17 mouse cellular contexts compared by ENCODE assay signal in the genomic region with DNA sequence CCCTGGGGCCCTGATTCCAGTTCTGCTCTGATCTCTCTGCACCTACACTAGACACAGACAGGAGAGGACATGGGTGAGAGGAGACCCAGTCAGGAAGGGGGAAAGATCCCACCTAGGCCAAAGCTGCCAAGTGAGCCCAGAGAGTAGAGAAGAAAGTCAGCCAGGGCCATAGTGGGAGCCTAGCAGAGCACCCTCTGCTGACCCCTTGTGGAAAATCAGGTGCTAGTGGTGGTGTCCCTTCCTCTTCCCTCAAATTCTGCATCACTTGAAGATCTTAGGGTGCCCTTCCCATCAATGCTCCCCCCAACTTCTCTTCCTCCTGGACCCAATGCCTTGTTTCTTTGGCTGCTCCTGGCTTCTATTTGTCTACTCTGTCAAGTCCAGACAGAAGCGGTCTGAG. TPM values are rescaled to one million over a fixed set of nuclear protein-coding genes. Genes with fewer than 3 reads are reported as not detected.
DNase-seq lines count a peak whose midpoint lies in the region; ATAC-seq and TF ChIP-seq lines count a peak whose summit lies in the region.
"Had no signal": no experiment of that assay in that cellular context is flagged by ENCODE, and none has a peak within 500 bp of the region (broad histone marks: within the 10 kb centered on the region; RNA-seq: fewer than 3 reads in every experiment).

No protein-coding gene starts in this region.

- TF ChIP-seq POLR2A in bone marrow, adult 2 months (IDR thresholded peaks at IDR 0.05; ENCODE audit: borderline replicate concordance, control insufficient read depth, low read depth, low read length) = no peak

- peaks cover 3% of the 10 kb centered on the region; the same call in 1 of the 2 replicates for H3K4me1 ChIP-seq in hindbrain, postnatal 0 days (ENCODE audit: insufficient read depth, low read length)
- peaks cover 7% of the 10 kb centered on the region for H3K4me1 ChIP-seq in hindbrain, embryonic 14.5 days (replicated peaks; ENCODE audit: control insufficient read depth, insufficient read depth, low read length)
- peaks cover 23% of the 10 kb centered on the region for H3K4me1 ChIP-seq in midbrain, embryonic 16.5 days (ENCODE audit: control insufficient read depth, insufficient read depth, low read length)
- H3K4me1 ChIP-seq in midbrain, embryonic 15.5 days = peaks cover 33% of the 10 kb centered on the region
- H3K4me1 ChIP-seq in bone marrow, adult 2 months (ENCODE audit: control insufficient read depth, insufficient read depth, low read length) = no peaks in the 10 kb centered on the region

- TF ChIP-seq CTCF in hindbrain, postnatal 0 days (IDR thresholded peaks at IDR 0.05; ENCODE audit: low read depth) = peak; percentile 72
- peak; percentile 15; the same call in 1 of the 2 replicates for TF ChIP-seq CTCF in bone marrow, adult 2 months (IDR thresholded peaks at IDR 0.05; ENCODE audit: control insufficient read depth, insufficient read depth, low read length)

- no peaks in the 10 kb centered on the region for H3K9me3 ChIP-seq in hindbrain, postnatal 0 days (ENCODE audit: low read length)
- no peaks in the 10 kb centered on the region for H3K9me3 ChIP-seq in hindbrain, embryonic 14.5 days (ENCODE audit: control insufficient read depth, low read length)
- no peaks in the 10 kb centered on the region for H3K9me3 ChIP-seq in midbrain, embryonic 16.5 days (replicated peaks; ENCODE audit: control insufficient read depth, low read length, poor library complexity, severe bottlenecking)
- H3K9me3 ChIP-seq in midbrain, embryonic 15.5 days = no peaks in the 10 kb centered on the region
- H3K9me3 ChIP-seq: embryonic facial prominence, embryonic 13.5 days had no signal

- no peak overlapping the region for H3K27ac ChIP-seq in hindbrain, postnatal 0 days
- H3K27ac ChIP-seq in hindbrain, embryonic 14.5 days = no peak overlapping the region
- no peak overlapping the region for H3K27ac ChIP-seq in midbrain, embryonic 16.5 days (ENCODE audit: low read length)
- no peak overlapping the region for H3K27ac ChIP-seq in midbrain, embryonic 15.5 days
- no peak overlapping the region for H3K27ac ChIP-seq in bone marrow, adult 2 months (ENCODE audit: control insufficient read depth, insufficient read depth, low read depth, low read length, poor library complexity)
- H3K27ac ChIP-seq: embryonic facial prominence, embryonic 13.5 days had no signal

- H3K4me3 ChIP-seq in hindbrain, postnatal 0 days (ENCODE audit: low read length) = no peak overlapping the region
- no peak overlapping the region for H3K4me3 ChIP-seq in hindbrain, embryonic 14.5 days (replicated peaks; ENCODE audit: low read length)
- H3K4me3 ChIP-seq in midbrain, embryonic 16.5 days (ENCODE audit: low read depth, low read length) = no peak overlapping the region
- H3K4me3 ChIP-seq in midbrain, embryonic 15.5 days = no peak overlapping the region
- no peak overlapping the region for H3K4me3 ChIP-seq in bone marrow, adult 2 months (replicated peaks; ENCODE audit: control insufficient read depth, low read depth, low read length)
- H3K4me3 ChIP-seq: embryonic facial prominence, embryonic 13.5 days had no signal

- WGBS in hindbrain, postnatal 0 days = 68% methylated on average over 1 of the region's 1 CpGs
- WGBS in hindbrain, embryonic 14.5 days = 78% methylated on average over 1 of the region's 1 CpGs
- 64% methylated on average over 1 of the region's 1 CpGs for WGBS in midbrain, embryonic 16.5 days
- 86% methylated on average over 1 of the region's 1 CpGs for WGBS in midbrain, embryonic 15.5 days
- 47% methylated on average over 1 of the region's 1 CpGs for WGBS in bone marrow, adult 2 months

- no peaks in the 10 kb centered on the region for H3K36me3 ChIP-seq in hindbrain, postnatal 0 days (ENCODE audit: insufficient read depth, low read length)
- H3K36me3 ChIP-seq in hindbrain, embryonic 14.5 days (replicated peaks; ENCODE audit: control insufficient read depth, insufficient read depth) = no peaks in the 10 kb centered on the region; the same call in 1 of the 2 replicates
- H3K36me3 ChIP-seq in midbrain, embryonic 16.5 days (ENCODE audit: control insufficient read depth, insufficient read depth, low read length) = peaks cover 6% of the 10 kb centered on the region; the same call in 1 of the 2 replicates
- H3K36me3 ChIP-seq in midbrain, embryonic 15.5 days (replicated peaks) = peaks cover 5% of the 10 kb centered on the region; the same call in 1 of the 2 replicates

- no peak overlapping the region for H3K9ac ChIP-seq in hindbrain, postnatal 0 days (replicated peaks; ENCODE audit: low read length)
- no peak overlapping the region for H3K9ac ChIP-seq in hindbrain, embryonic 14.5 days
- H3K9ac ChIP-seq in midbrain, embryonic 16.5 days (ENCODE audit: low read depth, low read length) = no peak overlapping the region
- H3K9ac ChIP-seq in midbrain, embryonic 15.5 days = no peak overlapping the region
- H3K9ac ChIP-seq: embryonic facial prominence, embryonic 13.5 days had no signal

- H3K4me2 ChIP-seq in hindbrain, postnatal 0 days (ENCODE audit: low read depth, low read length) = no peak overlapping the region
- no peak overlapping the region for H3K4me2 ChIP-seq in hindbrain, embryonic 14.5 days (replicated peaks)
- H3K4me2 ChIP-seq in midbrain, embryonic 16.5 days (ENCODE audit: low read length) = peak overlapping the region; percentile 19; the same call in 1 of the 2 replicates
- no peak overlapping the region for H3K4me2 ChIP-seq in midbrain, embryonic 15.5 days
- H3K4me2 ChIP-seq: embryonic facial prominence, embryonic 13.5 days had no signal

- no peak for ATAC-seq in hindbrain, postnatal 0 days
- ATAC-seq in hindbrain, embryonic 14.5 days (ENCODE audit: low FRiP score) = no peak
- ATAC-seq in midbrain, embryonic 16.5 days = no peak
- ATAC-seq in midbrain, embryonic 15.5 days (replicated peaks) = no peak
- ATAC-seq: forebrain, embryonic 14.5 days had no signal

- DNase-seq in hindbrain, postnatal 0 days (ENCODE audit: low spot score) = peak; percentile 45
- DNase-seq in hindbrain, embryonic 14.5 days (ENCODE audit: low spot score) = no peak
- DNase-seq in spleen, postnatal 4 days (ENCODE audit: low spot score in 2 of 2) = no peak
- no peak for DNase-seq in spleen, postnatal 36 days (ENCODE audit: low spot score in 2 of 2)
- DNase-seq: gastrocnemius, postnatal 25 days; heart, postnatal 14 days; kidney, adult 18-20 months; right cerebral cortex, postnatal 4 days had no signal

- no peaks in the 10 kb centered on the region for H3K27me3 ChIP-seq in hindbrain, postnatal 0 days (ENCODE audit: insufficient read depth, low read length)
- no peaks in the 10 kb centered on the region for H3K27me3 ChIP-seq in hindbrain, embryonic 14.5 days (ENCODE audit: control insufficient read depth, insufficient read depth, low read length)
- no peaks in the 10 kb centered on the region for H3K27me3 ChIP-seq in midbrain, embryonic 16.5 days (ENCODE audit: control insufficient read depth, insufficient read depth, low read depth, low read length)
- no peaks in the 10 kb centered on the region for H3K27me3 ChIP-seq in midbrain, embryonic 15.5 days (replicated peaks)

RNA-seq across cellular contexts. Expression of a gene that starts 3.2 kb away (rescaled TPM):
- total RNA-seq in hindbrain, postnatal 0 days (2014; rRNA removed) = 12.2 and 14.3 TPM in 2 replicates
- 9.8 and 12.0 TPM in 2 replicates for polyA plus RNA-seq in hindbrain, postnatal 0 days (2015; fragmentation: Nextera tagmentation; extraction: Ambion mirVana)
- polyA plus RNA-seq in hindbrain, embryonic 14.5 days (2014; fragmentation: Nextera tagmentation; extraction: Ambion mirVana) = 8.3 and 9.0 TPM in 2 replicates
- 24.3 and 24.6 TPM in 2 replicates for polyA plus RNA-seq in midbrain, embryonic 16.5 days (2015; fragmentation: Nextera tagmentation; extraction: Ambion mirVana)
- polyA plus RNA-seq in midbrain, embryonic 15.5 days (2015; fragmentation: Nextera tagmentation; extraction: Ambion mirVana) = 17.8 and 19.3 TPM in 2 replicates
- not detected in 2 replicates for polyA plus RNA-seq in bone marrow, adult 2 months (2011; ENCODE audit: insufficient read depth, insufficient read length, low replicate concordance, missing spikeins)
- total RNA-seq: adrenal gland, adult 18-20 months; gastrocnemius, postnatal 25 days; heart, postnatal 14 days had no signal
- polyA plus RNA-seq: lung, embryonic 16.5 days had no signal

RNA-seq across cellular contexts. Expression of a gene that starts 26.3 kb away (rescaled TPM):
- total RNA-seq in hindbrain, postnatal 0 days (2014; rRNA removed) = not detected in 2 replicates
- not detected in 2 replicates for polyA plus RNA-seq in hindbrain, postnatal 0 days (2015; fragmentation: Nextera tagmentation; extraction: Ambion mirVana)
- polyA plus RNA-seq in hindbrain, embryonic 14.5 days (2014; fragmentation: Nextera tagmentation; extraction: Ambion mirVana) = not detected in 2 replicates
- polyA plus RNA-seq in midbrain, embryonic 16.5 days (2015; fragmentation: Nextera tagmentation; extraction: Ambion mirVana) = not detected in 2 replicates
- not detected in 2 replicates for polyA plus RNA-seq in midbrain, embryonic 15.5 days (2015; fragmentation: Nextera tagmentation; extraction: Ambion mirVana)
- not detected in 2 replicates for polyA plus RNA-seq in bone marrow, adult 2 months (2011; ENCODE audit: insufficient read depth, insufficient read length, low replicate concordance, missing spikeins)
- total RNA-seq: adrenal gland, adult 18-20 months; gastrocnemius, postnatal 25 days; heart, postnatal 14 days; layer of hippocampus, adult 8-10 months had no signal
- polyA plus RNA-seq: embryonic facial prominence, embryonic 13.5 days; forebrain, embryonic 14.5 days; limb, embryonic 11.5 days; lung, embryonic 16.5 days had no signal

RNA-seq across cellular contexts. Expression of a gene that starts 33.0 kb away (rescaled TPM):
- 91.4 and 107 TPM in 2 replicates for total RNA-seq in hindbrain, postnatal 0 days (2014; rRNA removed)
- 86.7 and 91.7 TPM in 2 replicates for polyA plus RNA-seq in hindbrain, postnatal 0 days (2015; fragmentation: Nextera tagmentation; extraction: Ambion mirVana)
- polyA plus RNA-seq in hindbrain, embryonic 14.5 days (2014; fragmentation: Nextera tagmentation; extraction: Ambion mirVana) = 65.7 and 77.9 TPM in 2 replicates
- 67.0 and 75.7 TPM in 2 replicates for polyA plus RNA-seq in midbrain, embryonic 16.5 days (2015; fragmentation: Nextera tagmentation; extraction: Ambion mirVana)
- polyA plus RNA-seq in midbrain, embryonic 15.5 days (2015; fragmentation: Nextera tagmentation; extraction: Ambion mirVana) = 63.2 and 67.7 TPM in 2 replicates
- 8.8 and 12.5 TPM in 2 replicates for polyA plus RNA-seq in bone marrow, adult 2 months (2011; ENCODE audit: insufficient read depth, insufficient read length, low replicate concordance, missing spikeins)
